Mouse (Mus musculus): ENCODE data around the gene Dedd2. TPM values are rescaled to one million over a fixed set of nuclear protein-coding genes. Genes with fewer than 3 reads are reported as not detected.
"Not testable (repeated sequence)": the region's sequence is repeated elsewhere in the genome, so short reads cannot be mapped to it uniquely, and the experiment has no call there.

Gene Dedd2
- polyA plus RNA-seq, 1 experiment from 2014 or later, result 18.2 TPM

DNA sequence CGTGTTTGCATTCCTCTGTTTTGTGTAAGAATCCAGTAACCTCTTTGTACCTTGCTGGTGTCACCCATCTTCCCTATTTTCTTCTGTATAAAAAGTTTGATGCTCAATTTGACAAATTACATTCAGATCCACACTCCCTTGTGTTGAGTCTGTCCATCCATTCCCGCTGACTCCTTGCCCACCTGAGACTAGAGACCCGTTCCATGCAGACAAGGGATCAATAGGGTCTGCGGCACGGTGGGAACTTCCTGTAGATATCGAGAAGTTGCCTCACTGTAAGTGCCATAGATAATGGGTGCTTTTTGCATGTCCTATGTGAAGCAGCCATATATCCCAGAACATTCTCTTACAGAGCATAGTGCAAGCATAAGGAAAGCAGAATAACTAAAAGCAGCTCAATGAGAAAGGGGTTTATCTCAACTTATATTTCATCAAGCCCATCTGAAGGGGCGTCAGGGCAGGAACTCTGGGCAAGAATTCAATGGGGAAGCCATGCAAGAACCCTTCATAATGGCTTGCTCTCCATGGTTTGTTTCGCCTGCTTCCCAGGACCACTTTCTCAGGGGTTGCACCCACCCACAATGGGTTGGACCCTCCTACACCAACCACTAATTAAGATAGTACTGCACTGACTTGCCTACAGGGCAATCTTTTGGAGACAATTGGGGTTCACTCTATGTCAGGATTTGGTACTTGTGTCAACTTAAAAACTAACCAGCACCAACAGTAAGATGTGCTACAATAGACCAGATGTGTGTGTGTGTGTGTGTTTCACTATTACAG lies 46.0 kb upstream of the Dedd2 start:
- TF ChIP-seq CTCF (IDR thresholded peaks at IDR 0.05) (no peak), EP300 (IDR thresholded peaks at IDR 0.05) (no peak)
- Histone ChIP-seq H3K4me1 (ENCODE audit: insufficient read depth, low read depth, low read length) (peaks cover 16% of the 10 kb centered on the region), H3K36me3 (ENCODE audit: insufficient read depth, low read length) (no peaks in the 10 kb centered on the region), H3K9me3 (ENCODE audit: low read length) (no peaks in the 10 kb centered on the region), H3K4me2 (replicated peaks; ENCODE audit: low read depth, low read length) (no peak overlapping the region), H3K4me3 (ENCODE audit: low read depth, low read length) (no peak overlapping the region), H3K9ac (replicated peaks; ENCODE audit: low read depth) (no peak overlapping the region), H3K27ac (ENCODE audit: low read length) (no peak overlapping the region), H3K27me3 (replicated peaks; ENCODE audit: insufficient read depth, low read length) (no peaks in the 10 kb centered on the region)
- ATAC-seq (no peak), DNase-seq (ENCODE audit: low spot score) (no peak)
- WGBS, result 80% methylated on average over 8 of the region's 8 CpGs

DNA sequence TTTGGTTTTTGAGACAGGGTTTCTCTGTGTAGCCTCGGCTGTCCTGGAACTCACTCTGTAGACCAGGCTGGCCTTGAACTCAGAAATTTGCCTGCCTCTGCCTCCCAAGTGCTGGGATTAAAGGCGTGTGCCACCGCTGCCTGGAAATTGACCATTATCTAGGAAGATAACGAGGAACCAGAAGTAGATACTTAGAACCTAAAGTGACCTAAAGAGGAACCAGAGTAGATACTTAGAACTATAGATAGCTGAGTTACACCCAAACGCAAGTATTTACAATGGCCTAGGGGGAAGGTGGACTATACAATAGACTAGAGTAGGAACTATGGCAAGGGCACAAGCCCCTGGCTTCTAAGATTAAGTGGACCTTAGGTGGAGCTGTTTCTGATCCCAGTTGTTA lies 45.3 kb upstream of the Dedd2 start:
- not testable (repeated sequence) for H3K36me3 ChIP-seq (ENCODE audit: insufficient read depth, low read length); H3K27ac ChIP-seq (ENCODE audit: low read length); H3K4me2 ChIP-seq (replicated peaks; ENCODE audit: low read depth, low read length); ATAC-seq; DNase-seq (ENCODE audit: low spot score); H3K4me3 ChIP-seq (ENCODE audit: low read depth, low read length); H3K9ac ChIP-seq (replicated peaks; ENCODE audit: low read depth); H3K9me3 ChIP-seq (ENCODE audit: low read length); H3K27me3 ChIP-seq (replicated peaks; ENCODE audit: insufficient read depth, low read length)
- 85% methylated on average over 5 of the region's 5 CpGs for WGBS
- H3K4me1 ChIP-seq (ENCODE audit: insufficient read depth, low read depth, low read length), result peaks cover 16% of the 10 kb centered on the region

DNA sequence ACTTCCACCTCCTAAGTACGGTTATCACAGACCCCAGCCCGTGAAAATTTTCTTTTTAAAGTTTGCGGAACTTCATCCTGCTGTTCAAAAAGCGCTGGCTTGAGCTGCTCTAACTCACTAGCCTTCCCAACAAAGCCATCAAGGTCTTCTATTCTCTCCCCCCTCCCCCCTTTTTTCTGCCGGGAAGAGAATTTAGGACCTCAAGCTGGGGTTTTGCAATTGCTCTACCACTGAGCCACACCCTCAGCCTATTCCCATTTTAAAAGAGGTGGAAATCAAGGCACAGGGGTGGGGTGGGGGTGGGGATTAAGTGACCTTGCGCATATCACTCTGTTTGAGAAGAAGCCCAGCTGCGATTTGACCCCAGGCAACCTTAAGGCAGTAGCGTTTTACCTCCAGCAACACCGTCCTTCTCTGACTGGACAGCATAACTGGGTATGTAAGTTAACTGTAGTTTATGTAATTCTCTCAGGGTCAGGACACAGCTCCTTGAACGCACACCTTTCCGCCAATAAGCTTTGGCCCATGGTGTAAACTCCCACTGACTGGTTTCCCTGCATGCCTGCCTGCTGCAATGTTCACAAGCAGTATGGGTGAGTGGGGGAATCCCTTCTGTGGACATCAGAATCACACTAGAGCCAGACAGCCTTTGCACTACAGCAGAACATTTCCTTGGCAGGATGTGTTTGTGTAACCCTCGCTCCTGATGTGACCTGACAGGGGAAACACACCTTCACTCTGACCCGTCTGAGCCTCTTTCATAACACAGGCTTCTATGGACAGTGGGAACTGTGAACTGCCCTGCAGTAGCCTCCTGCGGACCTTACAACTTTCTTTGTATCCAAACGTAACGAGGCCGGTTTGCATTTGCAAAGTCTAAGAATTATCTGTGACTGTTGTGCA lies 43.8 kb upstream of the Dedd2 start:
- Histone ChIP-seq H3K27me3 (replicated peaks; ENCODE audit: insufficient read depth, low read length) (no peaks in the 10 kb centered on the region), H3K27ac (ENCODE audit: low read length) (no peak overlapping the region), H3K4me3 (ENCODE audit: low read depth, low read length) (no peak overlapping the region), H3K36me3 (ENCODE audit: insufficient read depth, low read length) (no peaks in the 10 kb centered on the region), H3K9ac (replicated peaks; ENCODE audit: low read depth) (no peak overlapping the region), H3K4me1 (ENCODE audit: insufficient read depth, low read depth, low read length) (peaks cover 7% of the 10 kb centered on the region; the same call in 1 of the 2 replicates), H3K4me2 (replicated peaks; ENCODE audit: low read depth, low read length) (no peak overlapping the region), H3K9me3 (ENCODE audit: low read length) (no peaks in the 10 kb centered on the region)
- no peak for TF ChIP-seq CTCF (IDR thresholded peaks at IDR 0.05)
- TF ChIP-seq EP300 (IDR thresholded peaks at IDR 0.05), result no peak
- DNase-seq (ENCODE audit: low spot score) (no peak), ATAC-seq (no peak)
- 30% methylated on average over 17 of the region's 17 CpGs for WGBS

GRCm38 (mm10) chr7:25261896-25262295 lies 41.5 kb upstream of the Dedd2 start:
- no peak for ATAC-seq
- Histone ChIP-seq H3K36me3 (ENCODE audit: insufficient read depth, low read length) (no peaks in the 10 kb centered on the region), H3K27ac (ENCODE audit: low read length) (no peak overlapping the region), H3K27me3 (replicated peaks; ENCODE audit: insufficient read depth, low read length) (no peaks in the 10 kb centered on the region), H3K4me3 (ENCODE audit: low read depth, low read length) (no peak overlapping the region), H3K4me1 (ENCODE audit: insufficient read depth, low read depth, low read length) (peaks cover 2% of the 10 kb centered on the region; the same call in 1 of the 2 replicates), H3K9me3 (ENCODE audit: low read length) (no peaks in the 10 kb centered on the region), H3K9ac (replicated peaks; ENCODE audit: low read depth) (no peak overlapping the region), H3K4me2 (replicated peaks; ENCODE audit: low read depth, low read length) (no peak overlapping the region)
- WGBS, result 90% methylated on average over 1 of the region's 1 CpGs
- no peak for DNase-seq (ENCODE audit: low spot score)
- TF ChIP-seq EP300 (IDR thresholded peaks at IDR 0.05), result no peak
- TF ChIP-seq CTCF (IDR thresholded peaks at IDR 0.05), result no peak

GRCm38 (mm10) chr7:25251822-25252221 lies 31.4 kb upstream of the Dedd2 start:
- WGBS, result 20% methylated on average over 8 of the region's 8 CpGs
- H3K9ac ChIP-seq (replicated peaks; ENCODE audit: low read depth), result peak overlapping the region; percentile 91
- ATAC-seq, result no peak
- H3K4me2 ChIP-seq (replicated peaks; ENCODE audit: low read depth, low read length), result peak overlapping the region; percentile 79
- no peak for DNase-seq (ENCODE audit: low spot score)
- H3K9me3 ChIP-seq (ENCODE audit: low read length), result no peaks in the 10 kb centered on the region
- H3K4me3 ChIP-seq (ENCODE audit: low read depth, low read length), result peak overlapping the region; percentile 93
- H3K27ac ChIP-seq (ENCODE audit: low read length), result peak overlapping the region; percentile 99
- H3K36me3 ChIP-seq (ENCODE audit: insufficient read depth, low read length), result no peaks in the 10 kb centered on the region
- no peak for TF ChIP-seq CTCF (IDR thresholded peaks at IDR 0.05)
- H3K4me1 ChIP-seq (ENCODE audit: insufficient read depth, low read depth, low read length), result peaks cover 21% of the 10 kb centered on the region
- no peaks in the 10 kb centered on the region for H3K27me3 ChIP-seq (replicated peaks; ENCODE audit: insufficient read depth, low read length)

DNA sequence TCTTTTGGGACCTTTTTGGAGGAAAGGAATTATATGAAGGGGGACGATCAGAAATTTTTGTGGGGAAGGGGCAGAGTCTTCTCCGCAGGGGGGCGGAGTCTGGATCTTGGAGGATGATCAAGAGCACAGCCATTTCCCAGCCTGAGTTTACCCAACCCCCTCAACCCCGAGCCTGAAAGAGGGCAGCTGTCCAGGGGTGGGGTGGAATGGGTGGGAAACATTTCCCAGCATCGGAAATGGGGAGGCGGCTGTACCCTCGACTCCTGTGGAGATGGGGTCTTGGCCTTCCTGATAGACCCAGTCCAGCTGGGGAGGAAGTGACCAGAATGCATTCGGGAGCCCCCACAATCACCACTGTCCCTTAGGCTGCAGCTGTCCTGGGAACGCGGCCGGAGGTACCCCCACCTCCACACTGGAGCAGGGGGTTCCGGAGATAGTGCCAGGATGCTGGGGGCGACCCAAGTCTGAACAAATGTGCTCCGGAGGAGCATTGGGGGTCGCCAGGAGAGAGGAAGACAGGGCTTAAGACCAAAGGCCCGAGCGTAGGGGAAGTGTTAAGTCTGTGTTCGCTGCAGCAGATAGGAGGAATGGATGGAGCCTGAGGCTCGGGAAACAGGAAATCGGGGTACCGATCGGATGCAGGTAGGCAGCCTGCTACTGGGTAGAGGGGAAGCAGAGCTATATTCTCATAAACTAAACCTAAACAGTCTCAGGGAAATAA lies 30.8 kb upstream of the Dedd2 start:
- H3K4me2 ChIP-seq (replicated peaks; ENCODE audit: low read depth, low read length), result peak overlapping the region; percentile 79
- H3K27me3 ChIP-seq (replicated peaks; ENCODE audit: insufficient read depth, low read length), result no peaks in the 10 kb centered on the region
- peak; percentile 81 for DNase-seq (ENCODE audit: low spot score)
- H3K27ac ChIP-seq (ENCODE audit: low read length), result peak overlapping the region; percentile 99
- no peak for TF ChIP-seq CTCF (IDR thresholded peaks at IDR 0.05)
- peak; percentile 24; the same call in 1 of the 2 replicates for TF ChIP-seq EP300 (IDR thresholded peaks at IDR 0.05)
- peak overlapping the region; percentile 93 for H3K4me3 ChIP-seq (ENCODE audit: low read depth, low read length)
- peaks cover 26% of the 10 kb centered on the region for H3K4me1 ChIP-seq (ENCODE audit: insufficient read depth, low read depth, low read length)
- H3K9ac ChIP-seq (replicated peaks; ENCODE audit: low read depth), result peak overlapping the region; percentile 91
- no peaks in the 10 kb centered on the region for H3K36me3 ChIP-seq (ENCODE audit: insufficient read depth, low read length)
- WGBS, result 2% methylated on average over 22 of the region's 22 CpGs
- H3K9me3 ChIP-seq (ENCODE audit: low read length), result no peaks in the 10 kb centered on the region
- ATAC-seq, result peak; percentile 43
